Mouse (Mus musculus) right cerebral cortex, postnatal 25 days (tissue): ENCODE measurements around the gene Prune1.

Source experiments
- DNase-seq: peaks from one replicate; pipeline ENCODE4 v3.0.0; 2022

Prune1 gene

DNA sequence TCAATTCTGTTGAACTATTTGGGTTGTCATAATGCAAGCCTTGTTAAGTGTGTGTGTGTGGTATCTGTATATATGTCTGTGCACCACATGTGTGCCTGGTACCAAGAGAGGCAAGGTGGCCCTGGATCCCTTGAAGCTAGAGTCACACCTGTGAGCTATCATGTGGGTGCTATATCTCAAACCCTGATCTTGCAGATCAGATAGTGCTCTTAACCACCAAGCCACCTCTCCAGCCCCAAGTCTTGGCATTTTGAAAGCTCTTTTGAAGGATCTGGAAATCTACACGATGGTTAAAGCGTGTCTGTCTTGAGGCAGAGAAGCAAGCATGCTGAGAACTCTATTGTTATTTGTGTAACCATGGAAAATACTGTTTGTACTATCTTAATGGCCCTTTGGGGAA lies 71.3 kb downstream of the Prune1 start:
- DNase-seq: no peak

DNA sequence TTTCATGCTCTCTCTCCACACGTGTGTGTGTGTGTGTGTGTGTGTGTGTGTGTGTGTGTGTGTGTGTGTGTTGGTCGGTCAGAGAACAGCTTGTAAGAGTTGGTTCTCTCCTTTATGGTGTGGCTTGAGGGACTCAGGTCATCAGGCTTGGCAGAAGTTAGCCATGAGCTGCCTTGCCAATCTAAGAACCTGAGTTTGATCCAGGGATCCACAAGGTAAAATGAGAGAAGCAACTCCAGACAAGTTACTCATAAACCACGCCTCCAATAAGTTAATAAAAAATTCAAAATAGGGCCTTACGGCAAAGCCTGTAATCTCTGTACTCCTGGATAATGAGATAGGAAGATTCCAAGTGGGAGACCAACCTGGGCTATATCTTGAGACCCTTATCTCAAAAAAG lies 73.6 kb downstream of the Prune1 start:
- no peak for DNase-seq

DNA sequence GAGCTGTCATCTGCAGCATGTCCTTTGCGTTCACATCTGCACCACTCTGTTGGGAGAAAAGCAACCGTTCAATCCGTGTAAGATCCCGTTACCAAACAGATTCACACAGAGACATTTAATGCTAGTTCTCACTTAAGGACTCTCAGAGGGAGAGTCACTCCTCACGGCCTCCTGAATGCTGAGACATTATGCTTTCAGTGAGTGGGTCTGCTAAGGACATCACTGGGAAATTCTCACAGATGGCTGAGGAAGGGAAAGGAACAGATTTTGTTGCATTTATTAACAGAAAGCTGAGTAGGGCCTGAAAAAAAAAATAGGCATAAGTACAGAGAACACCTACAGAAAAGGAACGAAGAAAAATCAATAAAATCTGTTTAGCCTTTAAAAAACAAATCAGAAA lies 78.0 kb downstream of the Prune1 start:
- DNase-seq: peak; percentile 25
